Mouse (Mus musculus) myocyte (in vitro differentiated cells): Measurements from ENCODE around the gene Adamts6.

ENCODE experiments used
- MAX ChIP-seq: IDR thresholded peaks from one replicate; pipeline ENCODE4 v1.6.1; 2011; ENCODE audit warnings: low read depth, mild to moderate bottlenecking, control low read depth
- MYOD1 ChIP-seq, 3 experiments: IDR thresholded peaks; one replicate each; pipeline ENCODE4 v1.6.1; 2011; ENCODE audit warnings: control low read depth in 2 of 3, low read depth in 2 of 3, mild to moderate bottlenecking in 2 of 3, moderate library complexity in 1 of 3; ENCODE audit not compliant: insufficient read length in 2 of 3, control insufficient read depth in 1 of 3
- MYOG ChIP-seq, 3 experiments: IDR thresholded peaks; one replicate each; pipeline ENCODE4 v1.6.1; 2011; ENCODE audit warnings: control low read depth in 2 of 3, low read depth in 2 of 3, mild to moderate bottlenecking in 2 of 3; ENCODE audit not compliant: insufficient read length in 2 of 3, control insufficient read depth in 1 of 3, insufficient read depth in 1 of 3
- POLR2A ChIP-seq: IDR thresholded peaks from one replicate; pipeline ENCODE4 v1.6.1; 2011; ENCODE audit warnings: low read depth, mild to moderate bottlenecking, control low read depth, moderate library complexity; ENCODE audit not compliant: insufficient read length
- TCF12 ChIP-seq: IDR thresholded peaks from one replicate; pipeline ENCODE4 v1.6.1; 2011; ENCODE audit warnings: mild to moderate bottlenecking, control low read depth; ENCODE audit not compliant: poor library complexity, insufficient read depth, severe bottlenecking
- USF1 ChIP-seq: IDR thresholded peaks from one replicate; pipeline ENCODE4 v1.6.1; 2011; ENCODE audit warnings: low read depth, mild to moderate bottlenecking, control low read depth, moderate library complexity

GRCm38 (mm10) chr13:104491046-104491811 lies 203.6 kb downstream of the Adamts6 start:
- TF ChIP-seq MYOG (IDR thresholded peaks at IDR 0.05; ENCODE audit: control insufficient read depth in 1 of 3, insufficient read depth in 1 of 3, insufficient read length in 2 of 3, low read depth in 2 of 3): no peak
- no peak for TF ChIP-seq MAX
- TF ChIP-seq MYOD1 (IDR thresholded peaks at IDR 0.05; ENCODE audit: control insufficient read depth in 1 of 3, insufficient read length in 2 of 3, low read depth in 2 of 3): no peak
- no peak for TF ChIP-seq TCF12
- no peak for TF ChIP-seq POLR2A
- no peak for TF ChIP-seq USF1
